Mouse (Mus musculus): ENCODE results near the gene Cpne4. TPM values are rescaled to one million over a fixed set of nuclear protein-coding genes. Genes with fewer than 3 reads are reported as not detected.

Gene Cpne4
- polyA plus RNA-seq, 1 experiment, result not detected

- no peaks in the 10 kb centered on the region for H3K27me3 ChIP-seq (ENCODE audit: control insufficient read depth, insufficient read depth, low read length, poor library complexity, severe bottlenecking)
Measured at GRCm38 (mm10) chr9:105076756-105077424, 529.8 kb downstream of the Cpne4 start.

GRCm38 (mm10) chr9:105078460-105078859 is 531.4 kb downstream of the Cpne4 start:
- H3K36me3 ChIP-seq (ENCODE audit: control insufficient read depth, insufficient read depth, low read length, poor library complexity, severe bottlenecking), result peaks cover 9% of the 10 kb centered on the region
- no peaks in the 10 kb centered on the region for H3K27me3 ChIP-seq (ENCODE audit: control insufficient read depth, insufficient read depth, low read length, poor library complexity, severe bottlenecking)
- no peaks in the 10 kb centered on the region for H3K9me3 ChIP-seq (replicated peaks; ENCODE audit: control insufficient read depth, insufficient read depth, low read length, poor library complexity, severe bottlenecking)
- no peak overlapping the region for H3K9ac ChIP-seq (ENCODE audit: low read depth, poor library complexity, severe bottlenecking)
- H3K4me3 ChIP-seq (ENCODE audit: low read depth, low read length), result no peak overlapping the region
- no peak for TF ChIP-seq CTCF (IDR thresholded peaks at IDR 0.05; ENCODE audit: low read depth, low read length)
- TF ChIP-seq POLR2A (IDR thresholded peaks at IDR 0.05; ENCODE audit: insufficient read depth, low read length), result no peak
- TF ChIP-seq EP300 (IDR thresholded peaks at IDR 0.05; ENCODE audit: insufficient read depth, low read depth, low read length), result no peak
- no peaks in the 10 kb centered on the region for H3K4me1 ChIP-seq (ENCODE audit: control insufficient read depth, insufficient read depth, low read length)
- no peak overlapping the region for H3K27ac ChIP-seq (ENCODE audit: insufficient read depth, low read length)

More at GRCm38 (mm10) chr9:105076756-105077424, 529.8 kb downstream of the Cpne4 start:
- Histone ChIP-seq H3K4me3 (ENCODE audit: low read depth, low read length) (no peak overlapping the region), H3K36me3 (ENCODE audit: control insufficient read depth, insufficient read depth, low read length, poor library complexity, severe bottlenecking) (peaks cover 11% of the 10 kb centered on the region), H3K9ac (ENCODE audit: low read depth, poor library complexity, severe bottlenecking) (no peak overlapping the region), H3K27ac (ENCODE audit: insufficient read depth, low read length) (no peak overlapping the region), H3K9me3 (replicated peaks; ENCODE audit: control insufficient read depth, insufficient read depth, low read length, poor library complexity, severe bottlenecking) (no peaks in the 10 kb centered on the region), H3K4me1 (ENCODE audit: control insufficient read depth, insufficient read depth, low read length) (no peaks in the 10 kb centered on the region)
- TF ChIP-seq CTCF (IDR thresholded peaks at IDR 0.05; ENCODE audit: low read depth, low read length) (no peak), POLR2A (IDR thresholded peaks at IDR 0.05; ENCODE audit: insufficient read depth, low read length) (no peak), EP300 (IDR thresholded peaks at IDR 0.05; ENCODE audit: insufficient read depth, low read depth, low read length) (no peak)

GRCm38 (mm10) chr9:105080246-105080645 is 533.2 kb downstream of the Cpne4 start:
- no peaks in the 10 kb centered on the region for H3K4me1 ChIP-seq (ENCODE audit: control insufficient read depth, insufficient read depth, low read length)
- H3K27me3 ChIP-seq (ENCODE audit: control insufficient read depth, insufficient read depth, low read length, poor library complexity, severe bottlenecking), result no peaks in the 10 kb centered on the region
- H3K9ac ChIP-seq (ENCODE audit: low read depth, poor library complexity, severe bottlenecking), result no peak overlapping the region
- no peak overlapping the region for H3K4me3 ChIP-seq (ENCODE audit: low read depth, low read length)
- TF ChIP-seq EP300 (IDR thresholded peaks at IDR 0.05; ENCODE audit: insufficient read depth, low read depth, low read length) (no peak), POLR2A (IDR thresholded peaks at IDR 0.05; ENCODE audit: insufficient read depth, low read length) (no peak), CTCF (IDR thresholded peaks at IDR 0.05; ENCODE audit: low read depth, low read length) (no peak)
- H3K9me3 ChIP-seq (replicated peaks; ENCODE audit: control insufficient read depth, insufficient read depth, low read length, poor library complexity, severe bottlenecking), result no peaks in the 10 kb centered on the region
- H3K27ac ChIP-seq (ENCODE audit: insufficient read depth, low read length), result no peak overlapping the region
- peaks cover 5% of the 10 kb centered on the region for H3K36me3 ChIP-seq (ENCODE audit: control insufficient read depth, insufficient read depth, low read length, poor library complexity, severe bottlenecking)

Other genes starting within 250 kb of the Cpne4 start
- 2.2 and 3.1 TPM in 2 replicates for gene Acpp, start 209.5 kb upstream of the Cpne4 start, polyA plus RNA-seq (2011; ENCODE audit: insufficient read depth, insufficient read length, low read depth, missing spikeins)

All from ES-Bruce4 (cell line).